Mouse (Mus musculus) kidney, adult 18-20 months (tissue): ENCODE data around the gene Itpa.
A peak's percentile ranks its signal among the peaks of the same experiment; 100 is the strongest.
"Not testable (repeated sequence)": the region's sequence is repeated elsewhere in the genome, so short reads cannot be mapped to it uniquely, and the experiment has no call there.

Experiments
- DNase-seq: peaks from one replicate; pipeline ENCODE4 v3.0.0; 2021

The Itpa gene

GRCm38 (mm10) chr2:130667559-130667958 lies at the start of gene Itpa:
Gene Itpa (plus strand): TSS chr2:130667610.
- peak; percentile 86 for DNase-seq

DNA sequence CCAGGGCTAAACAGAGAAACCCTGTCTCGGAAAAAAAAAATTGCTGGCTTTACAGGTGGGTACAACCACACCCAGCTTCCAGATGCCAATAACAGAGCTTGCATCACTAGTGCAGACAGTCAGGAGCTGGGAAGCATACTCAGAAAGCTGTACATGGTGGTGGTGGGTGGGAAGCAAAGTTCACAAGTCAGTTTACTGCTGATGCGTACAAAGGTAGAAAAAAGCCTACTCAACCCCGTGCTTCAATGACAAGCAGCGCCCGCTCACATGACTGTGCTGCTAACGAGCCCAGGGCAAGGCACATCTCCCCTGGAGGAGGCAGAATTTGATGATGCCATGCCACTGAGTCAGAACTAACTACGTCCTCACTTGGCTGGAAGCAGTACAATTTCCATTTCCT lies 48.4 kb upstream of the Itpa start:
- DNase-seq = peak; percentile 30

GRCm38 (mm10) chr2:130628424-130628823 lies 39.0 kb upstream of the Itpa start:
- DNase-seq = no peak

- peak; percentile 30 for DNase-seq
Measured at GRCm38 (mm10) chr2:130629080-130629838, 38.2 kb upstream of the Itpa start.

GRCm38 (mm10) chr2:130629839-130630203 lies 37.6 kb upstream of the Itpa start, which contains the start of the genes Fastkd5 and Ubox5:
Gene Fastkd5 (minus strand): TSS chr2:130630027.
Gene Ubox5 (minus strand): TSS chr2:130630038.
- DNase-seq = peak; percentile 94

DNA sequence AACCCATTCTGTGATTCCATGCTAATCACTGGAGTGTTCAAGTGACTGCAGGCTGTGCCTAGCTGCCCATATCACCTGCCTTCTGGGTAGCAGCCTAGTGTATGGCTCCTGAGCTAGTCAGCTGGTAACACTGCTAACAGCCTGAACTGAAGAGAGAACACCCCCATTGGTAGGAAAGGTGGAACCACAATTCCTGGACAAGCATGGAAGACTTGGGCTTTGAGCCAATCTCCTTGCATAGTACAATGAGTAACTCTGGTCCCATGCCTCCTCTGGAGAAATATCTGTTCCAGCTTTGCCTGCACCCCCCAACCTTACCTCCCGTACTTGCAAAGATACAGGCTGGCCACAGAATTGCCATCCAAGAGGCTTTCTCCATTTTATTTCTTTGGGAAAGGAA lies 35.0 kb upstream of the Itpa start:
- DNase-seq = peak; percentile 44

DNA sequence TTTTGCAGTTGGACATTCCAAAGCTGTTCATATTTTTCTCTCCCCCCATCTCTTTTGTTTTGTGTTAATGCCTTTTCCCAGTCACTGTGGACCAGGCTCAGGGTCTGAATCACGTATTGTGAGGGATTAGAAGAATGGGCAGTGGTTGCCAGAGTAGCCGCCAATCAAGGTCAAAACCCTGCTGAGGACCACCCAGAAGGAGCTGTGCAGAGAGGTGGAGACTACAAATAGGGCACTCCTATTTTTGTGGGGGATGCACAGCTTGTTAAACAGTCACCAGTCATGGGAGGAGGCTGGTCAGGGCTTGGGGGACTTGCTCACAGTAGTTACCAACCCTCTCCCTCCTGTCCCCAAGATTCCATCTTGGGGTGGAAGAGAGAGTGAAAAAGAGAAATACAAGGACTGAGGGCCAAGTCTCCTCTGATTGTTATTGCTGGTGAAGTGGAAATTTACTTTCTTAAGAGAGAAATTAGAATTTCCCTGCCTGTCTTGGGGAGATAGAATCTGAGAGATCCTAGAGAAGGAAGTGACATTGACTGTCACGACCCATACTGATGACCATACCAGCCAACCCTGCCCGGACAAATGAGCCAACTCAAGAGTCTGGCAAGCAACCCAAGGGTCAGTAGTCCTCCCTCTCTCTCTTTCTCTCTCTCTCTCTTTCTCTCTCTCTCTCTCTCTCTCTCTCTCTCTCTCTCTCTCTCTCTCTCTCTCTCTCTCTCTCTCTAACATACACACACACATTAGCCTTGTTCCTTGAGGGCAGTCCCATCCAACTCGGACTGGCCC lies 34.3 kb upstream of the Itpa start:
- DNase-seq = no peak

DNA sequence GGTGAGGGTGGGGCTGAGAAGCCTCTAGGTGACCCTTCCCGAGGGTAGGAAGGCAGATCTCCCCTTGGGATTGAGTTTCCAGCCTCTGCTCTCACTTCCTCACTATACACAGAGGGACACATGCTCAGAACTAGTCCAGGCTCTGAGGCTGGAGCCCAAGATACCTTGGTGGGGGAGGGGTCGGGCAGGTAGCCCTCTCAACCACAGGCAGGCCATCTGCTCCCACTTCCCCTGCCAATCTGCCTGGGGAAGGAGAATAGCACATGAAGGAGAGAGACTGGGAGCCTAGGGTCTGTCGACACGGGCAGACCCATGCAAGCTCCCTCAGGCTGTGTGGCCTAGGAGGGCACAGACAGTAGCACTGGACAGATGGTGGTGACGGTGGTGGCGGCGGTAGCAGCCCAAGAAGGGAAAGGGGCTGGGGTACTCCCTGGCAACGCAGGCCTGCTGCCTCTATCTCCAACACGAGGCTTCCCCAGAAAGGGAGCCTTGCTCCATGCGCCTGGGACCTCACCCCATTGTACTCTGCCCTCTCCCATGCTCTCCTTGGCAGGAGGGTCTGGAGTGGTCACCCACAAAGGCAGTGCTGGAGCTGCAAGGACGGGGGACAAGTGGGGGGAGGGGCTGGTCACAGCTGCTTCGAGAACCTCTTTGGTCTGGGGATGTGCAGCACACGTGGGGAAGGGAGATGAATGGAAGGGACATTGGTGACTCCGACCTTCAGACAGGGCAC lies 33.2 kb upstream of the Itpa start:
- no peak for DNase-seq

- peak; percentile 32 for DNase-seq
Measured at GRCm38 (mm10) chr2:130634739-130635411, 32.5 kb upstream of the Itpa start.

- peak; percentile 24 for DNase-seq
Measured at GRCm38 (mm10) chr2:130635847-130636246, 31.6 kb upstream of the Itpa start.

DNA sequence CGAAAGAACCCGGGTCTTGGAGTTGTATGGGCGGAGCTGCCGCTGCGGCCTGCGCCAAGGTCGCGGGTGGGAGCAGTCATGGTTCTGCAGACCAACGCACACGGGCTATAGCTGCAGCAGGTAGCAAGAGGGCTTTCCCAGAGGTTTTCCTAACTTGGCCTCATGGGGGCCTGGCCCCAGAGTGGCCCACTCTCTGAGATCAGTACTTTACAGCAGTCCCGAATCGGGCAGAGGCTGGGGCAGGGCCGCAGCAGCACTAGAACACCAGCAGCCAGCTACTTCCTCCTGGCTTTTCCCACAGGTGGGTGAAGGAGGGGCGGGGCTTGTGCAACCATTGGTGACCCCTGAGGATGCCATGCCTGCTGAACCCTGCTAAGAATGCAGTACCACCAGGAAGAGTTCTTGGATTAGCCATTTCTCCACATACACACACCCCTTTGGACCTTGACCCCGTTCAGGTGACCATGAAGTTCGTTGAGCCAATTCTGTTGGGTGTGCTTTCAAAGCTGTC lies 29.3 kb upstream of the Itpa start:
- DNase-seq = peak; percentile 88

DNA sequence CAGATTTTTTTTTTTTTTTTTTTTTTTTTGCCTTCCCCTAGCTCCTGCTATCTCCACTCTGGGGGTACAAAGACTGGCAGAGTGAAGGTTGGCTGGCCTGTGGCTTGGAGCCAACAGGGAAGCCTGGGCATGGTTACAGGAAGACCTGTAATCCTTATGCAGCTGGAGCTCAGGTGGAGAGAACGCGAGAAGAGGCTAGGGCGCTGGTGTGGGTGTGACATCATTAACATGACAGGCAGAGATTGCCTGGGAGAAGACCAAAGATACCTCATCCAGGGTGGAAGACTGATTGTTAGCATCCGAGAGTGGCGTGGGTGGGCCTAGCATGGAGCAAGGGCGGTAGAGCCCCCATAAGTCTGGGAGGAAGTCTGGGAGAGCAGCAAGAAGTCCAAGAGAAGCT lies 28.1 kb upstream of the Itpa start:
- DNase-seq = peak; percentile 51

DNA sequence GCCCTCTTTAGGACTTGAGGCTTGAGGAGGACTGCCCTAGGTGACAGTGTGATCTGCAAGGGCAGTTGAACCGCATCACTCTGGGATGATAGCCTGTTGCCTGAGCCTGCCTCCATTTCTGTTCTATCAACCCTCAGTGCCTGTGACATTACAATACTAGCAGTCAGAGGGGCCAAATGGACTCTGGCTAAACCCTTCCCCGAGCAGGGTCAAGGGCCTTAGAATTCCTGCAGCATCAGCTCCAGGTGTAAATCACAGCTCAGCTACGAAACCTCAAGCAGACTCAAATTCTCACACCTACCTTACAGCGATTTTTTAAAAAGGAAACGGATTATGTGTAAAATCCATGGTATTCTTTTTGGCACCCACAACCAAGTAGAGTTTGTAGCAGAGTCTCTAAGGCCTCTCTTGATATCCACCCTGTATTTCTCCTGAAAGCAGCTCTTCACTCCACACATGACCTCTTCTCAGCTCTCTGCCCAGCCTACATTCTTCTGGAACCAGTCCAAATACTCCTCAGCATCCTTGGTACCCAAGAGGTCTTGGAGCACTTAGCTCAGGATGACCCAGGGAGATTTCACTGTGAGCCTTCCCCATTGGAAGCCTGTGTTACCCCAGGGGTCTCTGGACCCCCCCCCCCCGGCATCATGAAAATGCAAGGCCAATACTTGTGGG lies 25.9 kb upstream of the Itpa start:
- peak; percentile 23 for DNase-seq

GRCm38 (mm10) chr2:130642197-130642660 lies 25.2 kb upstream of the Itpa start:
- no peak for DNase-seq

GRCm38 (mm10) chr2:130642684-130643369 lies 24.6 kb upstream of the Itpa start, which contains the start of gene Lzts3:
Gene Lzts3 (minus strand): TSS chr2:130642803.
- peak; percentile 93 for DNase-seq

- DNase-seq = no peak
Measured at GRCm38 (mm10) chr2:130645198-130645597, 22.2 kb upstream of the Itpa start.

DNA sequence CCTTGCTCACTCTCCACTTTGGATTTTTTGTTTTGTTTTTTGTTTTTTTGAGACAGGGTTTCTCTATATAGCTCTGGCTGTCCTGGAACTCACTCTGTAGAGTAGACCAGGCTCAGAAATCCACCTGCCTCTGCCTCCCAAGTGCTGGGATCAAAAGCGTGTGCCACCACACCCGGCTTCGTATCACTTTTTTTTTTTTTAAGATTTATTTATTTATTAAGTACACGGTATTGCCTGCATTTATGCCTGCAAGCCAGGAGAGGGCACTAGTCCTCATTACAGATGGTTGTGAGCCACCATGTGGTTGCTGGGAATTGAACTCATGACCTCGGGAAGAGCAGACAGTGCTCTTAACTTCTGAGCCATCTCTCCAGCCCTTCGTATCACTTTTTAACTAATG lies 18.4 kb upstream of the Itpa start:
- not testable (repeated sequence) for DNase-seq

- DNase-seq = no peak
Measured at GRCm38 (mm10) chr2:130653303-130653702, 14.1 kb upstream of the Itpa start.

DNA sequence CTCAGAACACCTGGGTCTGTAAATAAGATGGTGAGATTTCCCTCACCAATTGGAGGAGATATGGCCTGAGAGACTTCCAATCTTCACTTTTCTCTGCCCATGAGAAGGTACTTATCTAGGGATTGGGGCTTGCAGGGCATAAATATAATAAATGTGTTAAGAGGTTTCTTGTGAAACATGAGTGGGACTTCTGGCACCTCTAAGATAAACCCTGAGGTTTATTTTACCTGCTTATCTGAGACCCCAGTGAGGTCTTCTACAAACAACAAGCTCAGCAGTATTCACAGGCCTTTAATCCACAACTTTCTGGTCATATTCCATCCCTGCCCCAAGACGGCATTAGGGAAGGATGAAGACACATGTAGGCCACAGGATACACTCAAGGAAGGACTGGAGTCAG lies 13.7 kb upstream of the Itpa start:
- DNase-seq = no peak

- DNase-seq = no peak
Measured at GRCm38 (mm10) chr2:130655660-130656339, 11.6 kb upstream of the Itpa start.

DNA sequence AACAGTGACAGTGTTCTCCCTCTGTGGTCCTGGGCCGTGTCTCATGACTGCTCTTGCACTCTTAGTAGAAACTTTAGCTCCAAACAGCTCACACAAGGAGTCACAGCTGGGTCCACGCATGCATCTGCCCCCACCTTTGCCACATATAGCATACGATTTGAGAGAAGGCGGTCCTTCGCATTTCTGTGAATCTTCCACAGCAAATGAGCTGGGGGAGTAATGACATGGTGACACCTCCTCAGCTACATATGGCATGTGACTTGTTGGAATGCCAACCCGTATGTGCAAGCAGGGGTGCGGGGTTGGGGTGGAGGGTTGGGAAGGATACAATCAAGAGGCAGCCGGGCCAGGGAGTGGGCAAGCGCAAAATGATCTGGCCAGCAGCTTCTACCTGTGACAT lies 10.9 kb upstream of the Itpa start:
- DNase-seq = no peak
